Mouse (Mus musculus): Measurements from ENCODE around the gene Tmem253.

The Tmem253 gene

GRCm38 (mm10) chr14:52008321-52009203, 6.9 kb upstream of the Tmem253 start:
- peak; percentile 93 for DNase-seq

- no peak for DNase-seq
Observed at GRCm38 (mm10) chr14:52009361-52009760, 6.1 kb upstream of the Tmem253 start.

- no peak for DNase-seq
Observed at GRCm38 (mm10) chr14:52009841-52010240, 5.6 kb upstream of the Tmem253 start.

- DNase-seq: peak; percentile 41
Observed at GRCm38 (mm10) chr14:52010446-52011111, 4.9 kb upstream of the Tmem253 start.

- DNase-seq: no peak
Observed at GRCm38 (mm10) chr14:52011683-52012082, 3.8 kb upstream of the Tmem253 start.

- DNase-seq: no peak
Observed at GRCm38 (mm10) chr14:52012085-52012484, 3.4 kb upstream of the Tmem253 start.

GRCm38 (mm10) chr14:52012553-52012952, 2.9 kb upstream of the Tmem253 start:
- DNase-seq: no peak

- DNase-seq: no peak
Observed at GRCm38 (mm10) chr14:52013021-52013610, 2.3 kb upstream of the Tmem253 start.

- DNase-seq: peak; percentile 57
Observed at GRCm38 (mm10) chr14:52013771-52014219, 1.7 kb upstream of the Tmem253 start.

- DNase-seq: no peak
Observed at GRCm38 (mm10) chr14:52014271-52014760, 1.1 kb upstream of the Tmem253 start.

GRCm38 (mm10) chr14:52014761-52015311, 622 bp upstream of the Tmem253 start:
- DNase-seq: peak; percentile 80

GRCm38 (mm10) chr14:52016625-52017405, 1.4 kb downstream of the Tmem253 start:
- DNase-seq: no peak

- DNase-seq: no peak
Observed at GRCm38 (mm10) chr14:52017662-52018061, 2.2 kb downstream of the Tmem253 start.

GRCm38 (mm10) chr14:52018248-52019050, 3.0 kb downstream of the Tmem253 start:
- DNase-seq: no peak

- no peak for DNase-seq
Observed at GRCm38 (mm10) chr14:52019051-52019589, 3.7 kb downstream of the Tmem253 start.

GRCm38 (mm10) chr14:52019590-52020340, 4.3 kb downstream of the Tmem253 start:
- DNase-seq: peak; percentile 99

GRCm38 (mm10) chr14:52020486-52021137, 5.2 kb downstream of the Tmem253 start, which contains the start of gene Zfp219:
Gene Zfp219, minus strand, starts transcription at chr14:52020733.
- DNase-seq: peak; percentile 89

GRCm38 (mm10) chr14:52021138-52021529, 5.7 kb downstream of the Tmem253 start:
- no peak for DNase-seq

GRCm38 (mm10) chr14:52021568-52022212, 6.2 kb downstream of the Tmem253 start:
- no peak for DNase-seq
